Mouse (Mus musculus) urinary bladder, postnatal 14 days (tissue): ENCODE measurements at regions not wholly inside any gene's neighbourhood (a gene's known extent, or its start where the extent isn't known, plus 50 kb on each side); places are given as distances from the start of the nearest gene placed in this dataset.

Experiments used
- DNase-seq: peaks from one replicate; pipeline ENCODE4 v3.0.0; 2021; ENCODE audit warnings: low spot score

DNA sequence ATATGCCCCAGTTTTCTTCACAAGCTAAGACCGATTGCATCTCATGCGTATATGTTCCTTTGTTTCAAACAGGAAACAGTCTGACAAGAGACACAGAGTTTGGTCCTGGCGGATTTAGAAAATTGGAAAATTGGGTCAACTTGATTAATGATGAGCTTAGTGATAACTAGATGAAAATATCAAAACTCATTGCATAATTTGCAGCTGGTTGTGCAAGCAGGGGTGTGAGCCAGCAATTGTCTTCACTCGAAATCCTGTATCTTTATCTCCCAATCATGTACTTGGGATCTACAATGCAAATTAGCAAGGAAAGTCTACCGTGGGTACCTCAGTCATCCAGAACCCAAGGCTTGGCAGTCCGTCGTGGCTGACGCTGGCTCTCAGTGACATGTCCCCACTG lies 128.9 kb upstream of the N6amt1 start:
- no peak for DNase-seq

- DNase-seq: no peak
Measured at GRCm38 (mm10) chr16:87224024-87224423, 130.0 kb upstream of the N6amt1 start.

- DNase-seq: no peak
Measured at GRCm38 (mm10) chr16:87220611-87221010, 133.4 kb upstream of the N6amt1 start.

GRCm38 (mm10) chr16:87220201-87220600 lies 133.8 kb upstream of the N6amt1 start:
- no peak for DNase-seq

DNA sequence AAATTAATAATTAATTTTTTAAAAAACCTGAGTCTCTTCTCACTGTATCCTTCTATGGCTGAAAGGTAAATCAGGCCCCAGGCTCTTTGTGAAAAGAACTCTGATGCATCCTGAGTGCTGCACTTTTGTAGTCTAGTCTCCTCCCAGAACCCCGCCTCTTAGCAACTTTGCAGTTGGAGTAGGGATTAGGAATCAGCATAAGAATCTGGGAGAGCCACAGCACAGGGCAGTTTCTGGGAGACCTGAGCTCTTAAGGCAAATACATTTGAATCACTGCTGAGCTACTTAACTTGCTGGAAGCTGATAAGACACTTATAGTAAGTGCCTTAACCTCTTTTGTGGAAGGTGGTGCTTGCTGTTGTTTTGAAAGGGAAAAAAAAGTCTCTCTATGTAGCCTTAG lies 146.1 kb upstream of the N6amt1 start:
- DNase-seq: no peak

GRCm38 (mm10) chr16:87190471-87190870 lies 163.5 kb upstream of the N6amt1 start:
- no peak for DNase-seq

DNA sequence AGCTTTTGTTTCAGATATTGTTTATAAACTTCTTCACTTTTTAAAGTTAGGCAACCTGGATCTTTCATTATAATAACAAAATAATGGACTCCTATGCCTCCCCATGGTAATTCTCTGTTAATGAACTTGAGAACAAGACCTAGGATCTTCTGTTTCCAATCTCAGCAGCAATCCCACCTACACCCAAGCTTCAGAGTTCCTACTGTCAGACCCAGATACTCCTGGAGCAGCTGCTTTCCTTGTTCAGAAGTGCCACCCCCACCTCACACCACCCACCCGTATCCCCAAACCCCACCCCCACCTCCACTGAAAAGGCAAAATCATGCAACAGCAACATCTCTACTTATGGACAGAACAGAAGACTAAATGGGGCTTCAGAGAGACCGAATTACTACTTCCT lies 165.2 kb upstream of the N6amt1 start:
- no peak for DNase-seq

DNA sequence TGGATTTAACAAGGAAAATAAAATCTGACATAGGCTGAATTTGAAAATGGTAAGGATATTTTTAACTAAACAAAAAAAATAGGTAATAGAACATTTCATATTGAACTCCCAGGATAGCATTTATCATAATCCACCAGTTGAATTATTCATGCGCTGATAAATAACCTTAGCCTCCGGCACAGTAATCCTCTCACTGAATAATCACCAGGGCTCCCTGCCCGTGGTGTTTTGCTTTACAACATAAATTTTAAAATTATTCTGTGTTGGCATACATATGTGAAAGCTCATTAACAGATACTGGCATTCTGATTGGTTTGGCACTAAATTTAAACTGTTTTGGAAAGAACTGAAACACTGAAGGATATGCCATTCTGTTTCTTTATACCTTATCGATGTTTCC lies 181.6 kb upstream of the N6amt1 start:
- no peak for DNase-seq

DNA sequence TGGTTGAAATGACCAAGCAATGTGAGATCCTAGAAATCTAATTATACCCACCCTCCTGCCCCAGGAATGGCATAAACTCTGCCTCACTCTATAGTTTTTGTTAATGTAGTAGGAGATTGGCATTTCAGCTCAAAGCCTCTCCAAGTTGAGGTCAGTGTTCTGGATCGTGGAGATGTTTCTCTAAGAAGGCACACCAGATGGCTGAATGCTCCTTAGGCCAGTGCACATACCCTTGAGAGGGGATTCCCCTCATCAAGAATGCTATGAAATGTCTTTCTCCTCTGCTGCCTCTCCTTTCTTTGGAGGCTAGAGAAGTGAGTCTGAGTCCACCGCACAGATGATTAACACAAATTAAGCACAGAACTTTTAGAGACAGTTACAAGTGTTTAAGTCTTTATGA lies 214.7 kb upstream of the N6amt1 start:
- no peak for DNase-seq

DNA sequence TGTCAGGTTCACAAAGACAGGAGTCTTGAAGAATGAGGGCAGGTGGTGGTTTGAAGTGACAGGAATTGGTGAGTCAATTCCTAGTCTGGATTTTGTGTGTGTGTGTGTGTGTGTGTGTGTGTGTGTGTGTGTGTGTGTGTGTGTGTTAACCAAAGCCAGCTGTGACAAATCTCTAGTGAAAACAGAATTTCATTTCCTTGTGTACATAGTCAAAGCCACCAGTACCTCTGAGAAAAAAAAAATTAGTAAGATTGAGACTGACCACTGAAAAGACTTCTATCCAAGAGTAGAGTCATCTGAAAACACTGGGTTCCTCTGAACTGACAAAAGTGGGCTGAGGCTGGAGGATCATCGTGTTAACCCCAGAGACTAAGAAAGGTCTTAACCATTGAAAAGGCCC lies 217.5 kb upstream of the N6amt1 start:
- no peak for DNase-seq

GRCm38 (mm10) chr16:87134452-87134851 lies 219.5 kb upstream of the N6amt1 start:
- no peak for DNase-seq

GRCm38 (mm10) chr16:87133874-87134273 lies 220.1 kb upstream of the N6amt1 start:
- no peak for DNase-seq

- no peak for DNase-seq
Measured at GRCm38 (mm10) chr16:87132082-87132481, 221.9 kb upstream of the N6amt1 start.

DNA sequence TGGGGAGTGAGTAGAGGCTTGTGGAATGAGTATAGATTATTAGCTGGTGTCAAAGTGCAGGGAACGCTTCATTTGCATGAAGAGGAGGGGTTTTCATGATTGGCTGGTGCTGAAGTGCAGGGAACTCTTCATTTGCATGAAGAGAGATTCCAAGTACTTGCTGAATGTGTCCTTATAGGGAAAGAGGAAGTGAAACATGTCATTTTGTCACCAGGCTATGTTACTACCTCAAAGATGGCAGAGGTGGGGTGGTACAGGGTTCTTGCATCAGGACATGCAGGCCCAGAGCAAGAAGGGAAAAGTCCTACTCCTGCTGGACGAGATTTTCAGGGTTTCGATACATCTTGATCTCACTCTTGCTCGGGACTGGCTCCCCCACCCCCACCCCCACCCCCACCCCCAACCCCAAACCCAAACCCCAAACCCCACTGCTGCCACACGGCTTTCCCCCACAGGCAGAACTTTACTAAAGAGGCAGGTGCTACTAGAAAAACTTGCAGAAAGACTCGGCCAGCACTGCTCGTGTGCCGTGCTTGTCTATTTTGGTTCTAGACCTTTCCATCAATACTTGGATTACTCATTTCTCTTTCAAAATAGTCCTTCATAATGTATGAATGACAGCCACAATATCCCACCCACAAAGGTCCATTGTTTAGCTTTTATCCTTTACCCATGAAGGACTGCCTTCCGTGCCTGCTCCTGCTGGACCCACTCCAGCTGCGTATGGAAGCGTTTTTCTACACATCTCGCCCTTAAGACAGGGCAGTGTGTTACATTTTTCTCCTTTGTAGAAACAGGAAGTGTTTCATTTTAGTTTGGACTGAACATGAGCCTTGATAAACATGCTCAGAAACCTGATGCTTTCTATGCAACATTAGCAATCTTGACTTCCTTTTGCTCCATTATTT lies 223.0 kb upstream of the N6amt1 start:
- no peak for DNase-seq

DNA sequence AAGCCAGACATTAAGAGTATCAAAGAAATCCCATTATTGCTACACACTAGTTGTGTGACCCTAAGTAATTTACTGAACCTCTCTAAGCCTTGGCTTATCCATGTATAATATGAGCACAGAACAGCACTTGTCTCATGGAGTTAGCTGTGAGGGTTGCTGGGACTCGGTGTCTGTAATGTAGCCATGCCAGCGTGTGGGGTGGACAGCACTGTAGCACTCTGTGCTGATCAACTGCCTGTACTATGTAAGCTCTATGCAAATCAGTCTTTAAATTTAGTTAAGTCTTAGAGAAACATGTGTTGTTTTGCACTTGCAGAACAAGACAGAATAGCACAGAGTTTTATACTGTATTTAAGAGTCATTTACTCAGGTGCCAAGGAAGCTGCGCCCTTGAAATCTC lies 225.0 kb upstream of the N6amt1 start:
- no peak for DNase-seq

DNA sequence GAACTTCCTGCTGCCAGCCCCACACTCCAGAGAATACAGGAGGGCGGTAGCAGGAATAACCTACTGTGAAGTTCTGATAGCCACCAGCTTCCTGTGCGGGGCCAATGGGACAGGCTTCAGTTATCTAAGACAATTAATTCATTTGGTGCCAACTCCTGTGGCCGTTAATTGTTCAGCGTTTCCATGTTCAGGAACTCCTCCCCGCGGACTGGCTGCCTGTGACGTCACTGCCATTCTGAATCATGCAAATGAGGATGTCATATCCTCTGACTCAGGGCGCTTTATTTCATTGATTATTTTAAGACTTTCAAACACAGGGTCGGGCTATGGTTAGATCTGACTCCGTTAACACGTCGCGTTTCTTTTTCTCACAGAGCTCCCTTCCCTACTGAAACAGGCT lies 225.8 kb upstream of the N6amt1 start:
- DNase-seq: no peak

- no peak for DNase-seq
Measured at GRCm38 (mm10) chr16:87124519-87124918, 229.5 kb upstream of the N6amt1 start.

- peak; percentile 28 for DNase-seq
Measured at GRCm38 (mm10) chr16:87103599-87103998, 250.4 kb upstream of the N6amt1 start.

DNA sequence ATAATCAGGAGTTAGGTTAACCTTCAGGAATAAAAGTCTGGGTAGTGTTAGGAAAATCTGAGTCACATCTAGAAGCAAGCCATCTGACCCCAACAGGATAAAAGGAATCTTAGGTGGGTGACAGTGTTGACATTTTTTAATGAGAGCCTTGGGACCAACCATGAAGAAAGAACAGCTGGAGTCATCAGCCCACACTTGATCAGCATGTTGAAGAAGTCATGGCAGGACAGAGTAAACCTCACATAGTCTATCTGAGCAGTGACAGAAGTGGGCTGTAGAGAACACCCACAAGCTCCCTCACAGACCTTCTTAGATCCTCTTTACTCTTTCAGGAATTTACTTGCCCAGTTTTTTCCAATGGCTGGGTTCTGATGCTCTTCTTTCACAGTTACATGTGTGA lies 251.9 kb upstream of the N6amt1 start:
- no peak for DNase-seq

DNA sequence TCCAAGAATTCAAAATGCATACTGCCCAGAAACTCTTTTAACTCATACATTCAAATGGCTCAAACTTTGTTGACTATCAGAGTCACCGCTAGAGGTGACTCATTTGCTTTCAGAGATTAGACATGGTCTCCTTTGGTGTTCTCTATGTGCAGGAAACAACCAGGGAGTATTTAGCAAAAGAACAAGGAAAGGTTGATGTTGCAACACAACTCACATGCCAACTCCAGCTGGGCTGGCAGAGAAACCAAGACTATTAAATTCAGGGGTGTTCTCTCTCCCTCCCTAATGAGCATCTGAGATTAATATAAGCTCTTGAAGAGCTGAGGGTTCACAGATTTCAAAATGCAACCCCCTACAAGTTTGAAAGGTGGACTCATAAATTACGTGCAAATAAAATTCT lies 262.0 kb upstream of the N6amt1 start:
- peak; percentile 62 for DNase-seq

DNA sequence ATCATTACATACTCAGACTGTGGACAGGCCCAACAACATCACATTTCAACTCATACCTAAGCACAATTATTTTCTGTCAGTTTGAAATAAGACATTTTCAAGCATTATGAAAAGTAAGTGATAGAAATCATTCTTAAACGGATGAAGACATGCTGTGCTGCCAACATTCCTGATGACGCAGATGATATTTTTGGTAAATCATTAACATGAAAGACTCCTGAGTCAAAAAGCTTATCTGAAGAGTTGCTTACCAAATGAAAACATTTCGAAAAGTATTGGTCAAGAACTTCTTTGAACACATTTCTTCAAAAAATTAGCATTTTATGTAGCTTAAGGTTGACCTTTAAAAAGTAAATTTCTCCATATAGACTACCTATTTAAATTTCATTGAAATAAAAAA lies 264.7 kb upstream of the N6amt1 start:
- no peak for DNase-seq

GRCm38 (mm10) chr16:87083505-87083904 lies 270.5 kb upstream of the N6amt1 start:
- no peak for DNase-seq

DNA sequence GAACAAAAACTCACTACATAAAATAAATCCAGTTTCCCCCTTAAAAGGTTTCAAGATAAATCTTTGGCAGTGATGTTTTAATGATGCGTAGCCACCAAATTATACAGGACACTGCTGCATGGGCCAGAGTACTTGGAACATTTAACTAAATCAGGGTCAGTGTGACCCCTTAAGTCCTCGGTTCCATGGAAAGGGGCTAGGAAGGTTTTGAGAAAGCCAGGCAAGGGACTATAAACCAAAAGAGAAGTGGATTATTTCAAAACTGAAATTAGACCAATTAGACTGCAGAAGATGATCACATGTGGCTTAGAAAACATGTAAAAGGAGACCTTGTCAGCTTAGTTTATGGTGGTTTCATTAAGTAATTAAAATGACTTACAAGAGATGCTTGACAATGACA lies 276.6 kb upstream of the N6amt1 start:
- no peak for DNase-seq

DNA sequence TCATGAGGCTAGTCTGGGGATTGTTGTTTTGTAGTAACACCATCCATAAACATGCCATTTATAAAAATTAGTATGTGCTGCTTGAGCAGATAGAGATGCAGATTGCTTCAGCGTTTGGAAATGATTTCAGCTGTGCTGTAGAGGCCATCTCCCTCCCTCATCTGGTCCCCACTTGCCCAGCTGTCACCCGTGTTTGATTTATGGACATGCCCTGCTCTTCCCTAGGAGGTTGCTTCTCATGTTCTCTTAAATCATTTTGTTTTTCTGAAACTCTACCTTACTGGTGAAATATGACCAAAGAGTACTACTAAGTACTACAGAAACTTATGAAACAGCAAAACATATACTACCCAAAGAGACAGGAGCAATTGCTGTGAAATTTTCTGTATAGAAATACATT lies 284.7 kb upstream of the N6amt1 start:
- no peak for DNase-seq
